Mouse (Mus musculus) lung, adult 2 months (tissue): ENCODE measurements around the gene Nanp.
A peak's percentile ranks its signal among the peaks of the same experiment; 100 is the strongest.

Experiments used
- CTCF ChIP-seq: fragments of 200-500 bp; IDR thresholded peaks from 2 replicates; pipeline ENCODE4 v1.5.1; 2011; ENCODE audit warnings: mild to moderate bottlenecking, low read length, control low read depth; ENCODE audit not compliant: insufficient read depth
- POLR2A ChIP-seq: fragments of 200-500 bp; IDR thresholded peaks from 2 replicates; pipeline ENCODE4 v1.6.1; 2011; ENCODE audit warnings: low read depth, mild to moderate bottlenecking, control low read depth, low read length, borderline replicate concordance; ENCODE audit errors: extremely low read depth

- TF ChIP-seq CTCF: no peak
- TF ChIP-seq POLR2A: peak; percentile 81; the same call in 1 of the 2 replicates
Measured at GRCm38 (mm10) chr2:151039232-151039695, at the start of gene Nanp, which contains the start of gene Ninl.
